Mouse (Mus musculus) natural killer cell, adult 2 months (primary cell): Measurements from ENCODE around the gene Prkar1b.

Source experiments
- DNase-seq, 2 experiments: peaks; one replicate each; pipeline ENCODE4 v3.0.0; 2022; ENCODE audit warnings: low spot score in 2 of 2

Prkar1b gene

GRCm38 (mm10) chr5:139146476-139147075 lies 3.2 kb downstream of the Prkar1b start:
- DNase-seq = no peak

- no peak for DNase-seq
Observed at GRCm38 (mm10) chr5:139145726-139146125, 4.1 kb downstream of the Prkar1b start.

- DNase-seq = no peak
Observed at GRCm38 (mm10) chr5:139143890-139144289, 5.9 kb downstream of the Prkar1b start.

- no peak for DNase-seq
Observed at GRCm38 (mm10) chr5:139141326-139141725, 8.5 kb downstream of the Prkar1b start.

GRCm38 (mm10) chr5:139140589-139140988 lies 9.2 kb downstream of the Prkar1b start:
- no peak for DNase-seq

GRCm38 (mm10) chr5:139138926-139139472 lies 10.8 kb downstream of the Prkar1b start:
- DNase-seq = no peak

- DNase-seq = no peak
Observed at GRCm38 (mm10) chr5:139138261-139138925, 11.4 kb downstream of the Prkar1b start.

GRCm38 (mm10) chr5:139137176-139137575 lies 12.6 kb downstream of the Prkar1b start:
- no peak for DNase-seq

- no peak for DNase-seq
Observed at GRCm38 (mm10) chr5:139136341-139136740, 13.5 kb downstream of the Prkar1b start.

GRCm38 (mm10) chr5:139134501-139134900 lies 15.3 kb downstream of the Prkar1b start:
- DNase-seq = no peak

GRCm38 (mm10) chr5:139130351-139130750 lies 19.4 kb downstream of the Prkar1b start:
- DNase-seq = no peak

GRCm38 (mm10) chr5:139129572-139130151 lies 20.1 kb downstream of the Prkar1b start:
- DNase-seq = no peak

- DNase-seq = no peak
Observed at GRCm38 (mm10) chr5:139129078-139129477, 20.7 kb downstream of the Prkar1b start.

GRCm38 (mm10) chr5:139128476-139129065 lies 21.2 kb downstream of the Prkar1b start:
- DNase-seq = no peak

- no peak for DNase-seq
Observed at GRCm38 (mm10) chr5:139125717-139126116, 24.1 kb downstream of the Prkar1b start.

GRCm38 (mm10) chr5:139118961-139119276 lies 30.9 kb downstream of the Prkar1b start:
- no peak for DNase-seq

- no peak for DNase-seq
Observed at GRCm38 (mm10) chr5:139118139-139118960, 31.5 kb downstream of the Prkar1b start.

- DNase-seq = no peak
Observed at GRCm38 (mm10) chr5:139115507-139115906, 34.3 kb downstream of the Prkar1b start.

- DNase-seq = no peak
Observed at GRCm38 (mm10) chr5:139114876-139115275, 34.9 kb downstream of the Prkar1b start.

- no peak for DNase-seq
Observed at GRCm38 (mm10) chr5:139112418-139112817, 37.4 kb downstream of the Prkar1b start.

- DNase-seq = no peak
Observed at GRCm38 (mm10) chr5:139111991-139112390, 37.8 kb downstream of the Prkar1b start.
